Mouse (Mus musculus): ENCODE measurements at regions not wholly inside any gene's neighbourhood (a gene's known extent, or its start where the extent isn't known, plus 50 kb on each side); places are given as distances from the start of the nearest gene placed in this dataset.
"Not testable (repeated sequence)": the region's sequence is repeated elsewhere in the genome, so short reads cannot be mapped to it uniquely, and the experiment has no call there.

DNA sequence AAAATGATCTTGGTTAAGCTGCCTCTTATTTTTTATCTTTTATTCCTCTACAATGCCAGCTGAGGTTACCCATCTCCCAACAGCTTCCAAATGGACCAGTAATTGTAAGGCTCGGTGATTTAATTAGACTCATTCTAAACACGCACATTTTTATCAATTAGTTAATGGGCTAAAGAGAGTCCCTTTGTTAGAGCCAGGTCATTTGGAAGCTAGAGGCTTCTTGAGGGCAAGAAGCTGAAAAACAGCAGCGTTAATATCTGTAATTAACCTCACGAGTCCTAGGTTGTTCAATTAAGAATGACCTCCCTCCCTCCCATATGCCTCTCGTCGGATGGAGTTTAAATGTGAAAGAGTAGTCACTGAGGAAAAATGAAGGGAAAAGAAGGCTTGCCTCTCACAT, 66.5 kb downstream of the Otx2 start:
- DNase-seq, result no peak
- intact Hi-C loops (cut with DNase I), result no loop called here

GRCm38 (mm10) chr14:48603490-48603889, 70.1 kb downstream of the Otx2 start:
- intact Hi-C loops (cut with DNase I), result no loop called here
- DNase-seq, result no peak

GRCm38 (mm10) chr14:48594334-48594733, 79.3 kb downstream of the Otx2 start:
- DNase-seq, result no peak
- intact Hi-C loops (cut with DNase I), result no loop called here

GRCm38 (mm10) chr14:48593363-48593762, 80.3 kb downstream of the Otx2 start:
- intact Hi-C loops (cut with DNase I), result no loop called here
- DNase-seq, result no peak

GRCm38 (mm10) chr14:48591483-48592230, 82.0 kb downstream of the Otx2 start:
- DNase-seq, result no peak
- intact Hi-C loops (cut with DNase I), result no loop called here

- intact Hi-C loops (cut with DNase I), result no loop called here
- peak; percentile 16 to 30 for DNase-seq
These were observed 83.2 kb downstream of the Otx2 start for GRCm38 (mm10) chr14:48590426-48590825.

DNA sequence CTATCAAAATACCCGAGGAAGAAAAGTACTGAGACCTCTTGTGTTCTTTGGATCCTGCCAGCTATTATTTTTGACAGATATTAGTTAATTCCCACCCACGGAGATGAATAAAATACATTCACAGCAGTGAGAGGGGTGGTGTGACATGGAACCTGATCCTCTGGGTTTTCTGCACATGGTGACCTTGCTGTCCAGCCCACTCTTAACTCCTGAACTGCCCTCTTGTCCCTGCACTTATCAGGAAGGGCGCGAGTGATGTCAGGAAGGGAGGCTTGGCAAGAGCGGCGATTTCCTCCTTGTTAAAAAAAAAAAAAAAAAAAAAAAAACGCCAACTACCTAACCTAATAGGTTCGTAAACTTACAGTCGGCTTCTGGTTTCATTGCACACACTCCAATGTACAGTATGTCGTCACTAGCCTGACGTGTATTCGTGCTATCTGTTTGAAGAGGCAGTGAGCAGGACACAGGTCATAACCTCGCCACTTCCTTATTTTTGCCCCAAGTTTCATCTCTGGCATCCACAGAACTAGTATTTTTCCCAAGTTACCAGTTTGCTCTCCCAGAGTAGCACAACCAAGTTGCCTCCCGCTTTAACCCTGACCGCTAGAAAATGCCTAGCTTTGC, 83.8 kb downstream of the Otx2 start:
- intact Hi-C loops (cut with DNase I), result no loop called here
- DNase-seq, result peak; percentile 8 to 25

DNA sequence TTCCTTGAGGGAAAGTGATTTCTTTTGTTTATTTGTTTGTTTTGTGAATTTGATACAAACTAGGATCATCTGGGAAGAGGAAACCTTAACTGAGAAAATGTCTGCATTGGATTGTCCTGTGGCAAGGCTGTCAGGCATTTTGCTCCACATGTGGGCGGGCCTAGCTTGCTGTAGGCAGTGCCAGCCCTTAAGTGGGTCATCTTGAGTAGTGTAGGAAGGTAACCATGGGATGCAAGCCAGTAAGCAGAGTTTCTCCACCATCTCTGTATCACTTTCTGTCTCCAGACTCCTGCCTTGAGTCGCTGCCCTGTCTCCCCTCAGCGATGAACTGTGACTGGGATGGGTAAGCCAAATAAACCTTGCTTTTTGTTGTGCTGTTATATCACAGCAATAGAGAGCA, 87.8 kb downstream of the Otx2 start:
- intact Hi-C loops (cut with DNase I), result no loop called here
- DNase-seq, result no peak

DNA sequence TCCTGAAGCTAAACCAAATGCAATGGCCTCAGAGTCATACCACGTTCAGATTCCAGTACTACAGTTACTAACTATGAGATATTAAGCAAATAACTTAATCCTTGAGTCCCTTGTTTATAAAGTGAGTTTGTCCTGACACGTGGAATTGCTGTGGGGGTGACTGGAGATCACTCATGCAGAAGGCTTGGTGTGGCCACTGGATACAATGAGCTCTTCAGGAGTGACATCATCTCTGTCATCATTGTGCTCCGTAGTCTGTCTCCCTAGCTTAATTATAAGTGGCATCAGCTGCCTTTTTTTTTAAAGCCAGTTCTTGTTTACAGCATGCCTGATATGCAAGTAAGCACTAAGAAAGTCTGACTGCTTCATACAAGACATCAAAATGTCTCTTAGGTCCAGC, 89.0 kb downstream of the Otx2 start:
- DNase-seq, result no peak
- intact Hi-C loops (cut with DNase I), result no loop called here

- no peak for DNase-seq
- intact Hi-C loops (cut with DNase I), result no loop called here
These were observed 90.1 kb downstream of the Otx2 start for GRCm38 (mm10) chr14:48583516-48583915.

GRCm38 (mm10) chr14:48582080-48582479, 91.5 kb downstream of the Otx2 start:
- no peak for DNase-seq
- intact Hi-C loops (cut with DNase I), result no loop called here

DNA sequence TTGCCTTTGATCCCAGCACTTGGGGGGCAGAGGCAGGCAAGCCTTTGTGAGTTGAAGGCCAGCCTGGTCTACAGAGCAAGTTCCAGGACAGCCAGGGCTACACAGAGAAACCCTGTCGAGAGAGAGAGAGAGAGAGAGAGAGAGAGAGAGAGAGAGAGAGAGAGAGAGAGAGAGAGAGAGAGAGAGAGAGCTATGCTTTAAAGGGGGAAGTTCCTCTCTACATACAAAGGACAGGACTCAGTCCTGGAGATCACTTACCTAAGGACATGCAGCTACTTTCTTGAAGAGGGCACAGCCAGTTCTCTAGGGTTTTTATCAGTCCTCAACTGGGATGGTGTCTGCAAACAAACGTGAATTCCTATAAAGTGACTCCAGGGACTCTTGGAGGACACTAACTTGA, 92.3 kb downstream of the Otx2 start:
- DNase-seq; intact Hi-C loops (cut with DNase I): not testable (repeated sequence)

DNA sequence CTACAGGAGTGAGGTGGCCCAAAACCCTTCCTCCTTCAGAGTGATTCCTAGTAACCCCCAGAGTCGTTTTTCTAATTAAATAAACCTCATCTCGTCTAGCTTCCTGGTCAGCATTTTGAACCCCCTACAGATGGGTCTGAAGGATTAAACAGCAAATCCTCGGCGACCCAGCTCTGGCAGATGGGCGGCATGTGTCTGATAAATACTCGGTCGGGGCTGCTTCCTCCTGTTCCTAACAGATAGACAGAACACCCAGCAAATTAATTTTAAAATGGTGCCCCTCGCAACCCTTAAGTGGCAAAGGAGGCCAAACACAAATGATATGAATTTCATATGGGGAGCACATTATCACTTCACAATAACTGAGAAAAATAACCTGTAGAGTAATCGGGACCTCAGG, 93.2 kb downstream of the Otx2 start:
- intact Hi-C loops (cut with DNase I), result no loop called here
- DNase-seq, result no peak

- intact Hi-C loops (cut with DNase I), result no loop called here
These were observed 93.6 kb downstream of the Otx2 start for GRCm38 (mm10) chr14:48579985-48580384.

More at GRCm38 (mm10) chr14:48579985-48580384, 93.6 kb downstream of the Otx2 start:
- no peak for DNase-seq
